ENCODE assay signal across 9 mouse cellular contexts in the genomic region with DNA sequence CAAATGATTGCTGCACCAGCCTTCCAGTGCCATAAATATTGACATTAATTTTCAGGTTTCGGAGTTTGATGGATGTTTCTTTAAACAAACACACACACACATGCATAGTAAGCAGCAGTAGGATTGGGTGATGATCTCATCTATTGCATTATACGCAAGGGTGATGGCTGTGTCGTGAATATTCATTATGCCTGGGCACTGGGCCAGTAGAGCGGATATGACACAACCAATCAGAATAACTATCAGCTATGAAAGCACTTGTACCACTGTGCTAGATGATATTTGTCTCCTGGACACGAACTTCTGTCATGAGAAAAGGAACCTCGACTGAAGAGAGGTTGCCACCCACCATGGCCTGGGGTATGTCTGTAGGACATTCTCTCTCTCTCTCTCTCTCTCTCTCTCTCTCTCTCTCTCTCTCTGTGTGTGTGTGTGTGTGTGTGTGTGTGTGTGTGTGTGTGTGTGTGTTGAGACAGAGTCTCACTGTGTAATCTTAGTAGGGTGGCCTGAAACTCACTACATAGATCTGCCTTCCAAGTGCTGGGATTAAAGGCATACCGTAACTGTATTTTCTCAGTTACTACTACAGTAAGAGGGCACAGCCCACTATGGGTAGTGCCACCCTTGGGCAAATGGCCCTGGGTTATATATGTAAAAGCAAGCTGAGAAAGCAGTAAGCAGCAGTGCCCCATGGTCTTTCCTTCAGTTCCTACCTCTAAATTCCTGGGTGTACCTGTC.
DNase-seq lines count a peak whose midpoint lies in the region; ATAC-seq lines count a peak whose summit lies in the region.
"Had no signal": no experiment of that assay in that cellular context is flagged by ENCODE, and none has a peak within 500 bp of the region (broad histone marks: within the 10 kb centered on the region; RNA-seq: fewer than 3 reads in every experiment).

No protein-coding gene starts in this region.

- no peak overlapping the region for H3K4me2 ChIP-seq in lung, embryonic 15.5 days
- H3K4me2 ChIP-seq: intestine, embryonic 15.5 days had no signal

- H3K9me3 ChIP-seq in lung, embryonic 15.5 days: no peaks in the 10 kb centered on the region
- H3K9me3 ChIP-seq: intestine, embryonic 15.5 days had no signal

- intact Hi-C loops in heart, postnatal 36 days (cut with DNase I): no loop called here

- 45% methylated on average over 7 of the region's 7 CpGs for WGBS in lung, embryonic 15.5 days

- no peak overlapping the region for H3K9ac ChIP-seq in lung, embryonic 15.5 days
- H3K9ac ChIP-seq: intestine, embryonic 15.5 days had no signal

- no peaks in the 10 kb centered on the region for H3K36me3 ChIP-seq in lung, embryonic 15.5 days
- H3K36me3 ChIP-seq: intestine, embryonic 15.5 days had no signal

- DNase-seq in frontal cortex, postnatal 25 days (ENCODE audit: low spot score in 2 of 2): no peak
- DNase-seq in right cerebral cortex, postnatal 10 days (ENCODE audit: low spot score in 2 of 2): peak; percentile 61 to 70
- no peak for DNase-seq in right cerebral cortex, adult 2 months (ENCODE audit: low spot score in 2 of 2)
- DNase-seq in heart, postnatal 36 days: no peak
- no peak for DNase-seq in thymus, postnatal 14 days

- no peaks in the 10 kb centered on the region for H3K27me3 ChIP-seq in lung, embryonic 15.5 days
- H3K27me3 ChIP-seq: intestine, embryonic 15.5 days had no signal

- H3K4me1 ChIP-seq in lung, embryonic 15.5 days: no peaks in the 10 kb centered on the region
- H3K4me1 ChIP-seq: intestine, embryonic 15.5 days had no signal

- H3K4me3 ChIP-seq in lung, embryonic 15.5 days: no peak overlapping the region
- H3K4me3 ChIP-seq: intestine, embryonic 15.5 days had no signal

- ATAC-seq in frontal cortex, adult (ENCODE audit: low TSS enrichment): peak; percentile 50; the same call in 1 of the 2 replicates
- peak; percentile 74 for ATAC-seq in lung, embryonic 15.5 days (ENCODE audit: borderline replicate concordance, extremely low read depth, low FRiP score, low TSS enrichment)
- ATAC-seq in CD4-positive, CD25-positive, alpha-beta regulatory T cell, adult 4 months: no peak
- ATAC-seq: intestine, embryonic 15.5 days had no signal

- H3K27ac ChIP-seq in lung, embryonic 15.5 days: no peak overlapping the region
- H3K27ac ChIP-seq: intestine, embryonic 15.5 days had no signal

Comparison
In these comparisons a context has a peak if more than half of its experiments do, and no peak if none do; other contexts are left out.
1. DNase-seq: peak in right cerebral cortex, postnatal 10 days (2 of 2); none in frontal cortex, postnatal 25 days (0 of 2), right cerebral cortex, adult 2 months (0 of 2), heart, postnatal 36 days (0 of 2) and thymus, postnatal 14 days (single experiment).